Mouse (Mus musculus) activated CD4-positive, CD25-positive, alpha-beta regulatory T cell, adult 4 months (primary cell): ENCODE results near the gene Ncapd2. TPM values are rescaled to one million over a fixed set of nuclear protein-coding genes. Genes with fewer than 3 reads are reported as not detected.
A peak's percentile ranks its signal among the peaks of the same experiment; 100 is the strongest.
"Not testable (repeated sequence)": the region's sequence is repeated elsewhere in the genome, so short reads cannot be mapped to it uniquely, and the experiment has no call there.

Source experiments
- ATAC-seq: one replicate; pipeline ENCODE4 v1.8.0; 2017
- polyA plus RNA-seq, 2 experiments: library from polyadenylated mRNA; unstranded; fragments of 100-300 nt; shearing (Covaris generic); gene quantifications; one replicate each; pipeline ENCODE4 v1.2.1; 2017

Ncapd2 gene
- polyA plus RNA-seq, 2 experiments from 2014 or later: 33.1 to 61.3 TPM

DNA sequence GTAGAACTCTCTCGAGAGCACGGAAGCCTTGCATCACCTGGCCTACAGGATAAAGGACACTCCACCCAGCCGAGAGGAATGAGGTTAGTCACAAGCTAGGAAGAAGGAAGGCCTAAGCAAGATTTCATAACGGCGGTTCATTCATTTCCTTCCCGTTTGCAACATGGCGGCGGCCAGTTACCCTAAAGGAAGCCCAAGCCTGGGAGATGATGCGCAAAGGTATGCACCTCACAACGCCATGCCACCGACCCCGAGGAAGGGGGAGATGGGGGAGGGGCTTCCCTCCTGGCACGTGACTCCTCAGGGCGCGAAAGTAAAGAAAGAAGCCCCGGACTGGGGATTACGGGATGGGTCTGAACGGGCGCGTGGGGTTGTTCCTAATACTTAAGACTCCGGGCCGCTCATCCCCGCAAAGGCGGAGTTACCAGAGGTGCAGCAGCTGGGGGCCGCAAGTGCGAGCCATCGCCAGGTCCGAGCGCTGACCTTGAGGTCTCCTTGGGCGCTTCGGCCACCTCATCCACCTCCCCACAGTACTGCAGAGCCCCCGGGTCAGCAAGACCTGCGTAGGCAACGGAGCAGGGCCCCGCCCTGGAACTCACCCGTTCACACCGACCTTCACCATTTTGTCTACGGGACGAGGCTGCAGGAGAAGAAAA lies 26.7 kb downstream of the Ncapd2 start:
- ATAC-seq: peak; percentile 12

- no peak for ATAC-seq
Observed at GRCm38 (mm10) chr6:125163801-125164657, 27.5 kb downstream of the Ncapd2 start.

- not testable (repeated sequence) for ATAC-seq
Observed at GRCm38 (mm10) chr6:125162615-125163305, 28.7 kb downstream of the Ncapd2 start.

DNA sequence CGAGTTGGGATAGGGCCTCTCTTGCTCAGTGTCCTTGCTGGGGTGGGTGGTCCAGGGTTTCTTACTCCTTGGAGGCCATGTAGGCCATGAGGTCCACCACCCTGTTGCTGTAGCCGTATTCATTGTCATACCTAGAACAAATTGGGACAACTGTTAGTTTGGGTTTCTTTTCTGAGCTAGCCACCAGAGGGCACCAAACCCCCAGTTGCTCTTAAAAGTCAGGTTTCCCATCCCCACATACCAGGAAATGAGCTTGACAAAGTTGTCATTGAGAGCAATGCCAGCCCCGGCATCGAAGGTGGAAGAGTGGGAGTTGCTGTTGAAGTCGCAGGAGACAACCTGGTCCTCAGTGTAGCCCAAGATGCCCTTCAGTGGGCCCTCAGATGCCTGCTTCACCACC lies 29.5 kb downstream of the Ncapd2 start:
- ATAC-seq: not testable (repeated sequence)

DNA sequence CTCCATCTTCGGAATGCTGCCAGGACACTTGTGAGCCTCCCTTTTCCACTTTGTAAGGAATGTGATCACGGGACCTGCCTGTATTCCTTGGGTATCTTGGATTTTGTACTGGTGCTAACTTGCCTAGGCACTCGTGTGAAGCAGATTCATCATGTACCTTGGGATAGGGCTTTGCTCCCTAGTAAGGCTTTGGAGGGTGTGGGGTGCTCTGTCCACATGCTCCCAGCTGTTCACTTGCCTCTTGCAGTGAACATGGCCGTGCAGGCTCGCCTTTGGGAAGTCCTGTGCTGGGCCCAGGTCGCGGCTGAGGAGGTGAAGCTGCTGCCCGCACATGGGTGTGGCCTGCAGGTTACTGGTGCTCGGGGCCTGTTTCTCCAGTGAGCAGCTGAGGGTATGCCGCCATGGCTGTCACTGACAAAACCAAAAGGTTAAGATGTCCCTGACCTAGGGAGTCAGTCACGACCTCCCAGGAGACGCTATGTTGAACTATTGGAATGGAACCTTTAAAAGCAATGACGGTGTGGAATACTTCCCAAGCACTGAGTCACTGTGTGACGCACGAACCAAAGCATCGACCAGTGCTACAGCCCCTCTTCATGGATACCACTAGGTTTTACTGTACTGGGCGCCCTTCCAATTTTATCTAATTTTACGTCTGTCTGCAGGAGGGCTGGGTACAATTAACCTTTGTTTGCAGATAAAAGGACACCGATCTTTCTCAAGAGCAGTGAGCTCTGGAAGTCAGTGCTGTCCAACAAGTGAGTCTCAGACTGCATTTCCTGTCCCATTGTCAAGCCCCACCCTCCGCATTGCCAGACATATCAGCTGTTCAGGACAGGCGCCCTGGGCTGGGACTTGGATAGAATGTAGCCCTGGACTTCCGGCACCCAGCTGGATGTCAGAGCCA lies 30.4 kb downstream of the Ncapd2 start:
- no peak for ATAC-seq

DNA sequence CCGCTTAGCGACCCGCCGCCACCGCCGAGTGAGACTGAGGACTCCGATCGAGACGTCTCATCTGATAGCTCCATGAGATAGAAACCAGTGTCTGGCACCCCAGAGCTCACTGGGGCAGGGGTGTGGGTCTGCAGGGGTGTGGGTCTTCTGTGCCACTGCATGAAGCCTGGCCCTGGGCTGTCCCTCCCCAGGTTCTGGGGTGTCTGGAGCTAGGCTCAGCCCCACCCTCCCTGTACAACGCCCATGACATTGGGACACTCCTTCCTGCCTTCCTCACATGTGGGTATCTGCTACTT lies 31.0 kb downstream of the Ncapd2 start:
- ATAC-seq: no peak

DNA sequence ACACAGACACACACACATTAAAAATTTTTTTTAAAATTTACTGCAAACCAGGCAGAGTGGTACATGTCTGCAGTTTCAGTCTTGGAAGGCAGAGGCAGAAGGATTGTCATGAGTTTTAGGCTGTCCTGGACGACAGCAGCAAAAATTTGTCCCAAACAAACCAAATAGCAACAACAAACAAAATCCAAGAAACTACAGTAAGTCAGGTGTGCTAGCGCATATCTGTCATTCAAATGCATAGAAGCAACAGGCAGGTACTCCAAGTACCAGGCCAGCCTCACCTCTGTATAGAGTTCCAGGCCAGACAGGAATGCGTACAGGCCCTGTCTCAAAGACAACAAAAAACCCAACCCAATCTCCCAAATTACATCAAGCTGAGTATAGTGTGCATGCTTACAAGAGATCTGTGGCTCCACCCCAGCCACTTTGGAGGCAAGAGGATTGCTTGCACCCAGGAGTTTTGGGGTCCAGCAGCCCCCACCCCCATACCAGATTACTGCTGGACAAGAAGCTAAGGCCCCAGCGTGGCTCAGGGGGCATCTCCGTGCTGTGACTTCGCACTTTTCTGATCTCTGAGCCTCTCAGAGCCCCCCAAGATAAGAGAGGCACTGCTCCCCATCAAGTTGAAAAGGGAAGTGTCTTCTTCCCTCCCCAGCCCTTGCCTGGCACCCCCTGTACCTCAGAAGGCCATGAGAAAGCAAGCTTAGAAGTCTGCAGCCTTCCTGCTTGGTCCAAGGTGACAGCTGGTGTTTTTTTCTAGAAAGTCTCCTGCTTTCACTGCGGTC lies 31.5 kb downstream of the Ncapd2 start:
- ATAC-seq: no peak

DNA sequence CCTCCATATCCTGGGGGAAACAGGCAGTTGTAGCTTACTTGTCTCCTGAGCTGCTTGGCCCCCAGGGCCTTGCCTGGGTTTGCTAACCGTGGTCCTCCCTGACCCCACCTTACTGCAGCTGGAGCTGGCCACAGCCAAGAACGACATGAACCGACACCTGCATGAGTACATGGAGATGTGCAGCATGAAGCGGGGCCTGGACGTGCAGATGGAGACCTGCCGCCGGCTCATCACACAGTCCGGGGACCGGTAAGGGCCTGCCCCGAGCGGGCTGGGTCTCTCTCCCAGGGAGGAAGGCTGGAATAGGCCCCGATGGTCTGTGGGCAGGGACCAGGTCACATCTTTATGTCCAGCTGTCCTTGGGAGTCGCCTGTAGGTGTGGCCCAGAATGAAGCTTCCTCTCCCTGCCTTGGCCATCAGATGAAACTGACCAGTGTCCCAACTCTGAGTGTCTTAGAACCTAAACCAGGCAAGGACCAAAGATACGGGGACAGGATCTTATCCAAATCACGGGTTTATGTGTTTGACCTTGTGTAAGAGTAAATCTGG lies 32.5 kb downstream of the Ncapd2 start:
- no peak for ATAC-seq

DNA sequence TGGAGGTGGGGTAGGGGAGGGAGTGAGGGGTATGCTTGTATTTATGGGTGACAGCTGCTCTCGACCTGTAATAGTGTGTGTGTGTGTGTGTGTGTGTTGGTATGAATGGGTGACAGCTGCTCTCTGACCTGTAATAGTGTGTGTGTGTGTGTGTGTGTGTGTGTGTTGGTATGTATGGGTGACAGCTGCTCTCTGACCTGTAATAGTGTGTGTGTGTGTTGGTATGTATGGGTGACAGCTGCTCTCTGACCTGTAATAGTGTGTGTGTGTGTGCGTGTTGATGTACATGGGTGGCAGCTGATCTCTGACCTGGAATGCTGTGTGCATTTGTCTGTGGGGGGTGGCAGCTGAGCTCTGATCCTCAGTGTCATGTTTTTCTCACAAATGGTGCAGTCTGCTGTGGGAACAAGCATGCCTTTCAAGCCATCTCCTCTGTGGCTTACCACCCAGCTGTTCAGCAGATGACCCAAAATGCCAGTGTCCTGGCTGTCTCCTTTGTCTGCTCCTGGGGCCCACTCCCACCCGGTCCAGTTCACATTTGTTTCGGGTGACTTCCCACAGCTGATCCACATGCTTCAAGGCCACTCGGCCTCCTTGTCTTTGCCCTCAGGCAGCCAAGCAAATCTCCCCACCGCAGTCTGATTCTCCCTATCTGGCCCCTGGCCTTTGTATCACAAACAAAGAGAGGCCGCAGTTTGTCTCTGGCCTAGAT lies 34.4 kb downstream of the Ncapd2 start:
- ATAC-seq: no peak

- ATAC-seq: no peak
Observed at GRCm38 (mm10) chr6:125156491-125156890, 35.0 kb downstream of the Ncapd2 start.

- ATAC-seq: no peak
Observed at GRCm38 (mm10) chr6:125155262-125155661, 36.2 kb downstream of the Ncapd2 start.

GRCm38 (mm10) chr6:125154550-125154949 lies 37.0 kb downstream of the Ncapd2 start:
- ATAC-seq: no peak

- ATAC-seq: no peak
Observed at GRCm38 (mm10) chr6:125153682-125154081, 37.8 kb downstream of the Ncapd2 start.

DNA sequence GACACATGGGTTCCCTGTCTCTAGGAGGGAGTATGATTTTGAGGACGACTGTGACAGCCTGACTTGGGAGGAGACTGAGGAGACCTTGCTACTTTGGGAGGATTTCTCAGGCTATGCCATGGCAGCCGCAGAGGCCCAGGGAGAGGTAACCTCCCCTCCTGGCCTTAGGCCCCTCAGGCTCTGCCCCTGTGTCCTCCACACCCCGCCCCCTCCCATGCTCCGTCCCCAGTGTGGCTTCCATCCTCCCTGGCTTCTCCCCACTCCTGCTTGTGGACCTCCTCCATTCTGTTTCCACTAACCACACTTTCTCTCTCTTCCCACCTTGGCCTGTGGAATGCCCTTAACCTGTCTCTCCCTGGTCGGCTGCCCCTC lies 38.5 kb downstream of the Ncapd2 start:
- ATAC-seq: no peak

- no peak for ATAC-seq
Observed at GRCm38 (mm10) chr6:125152212-125153017, 39.1 kb downstream of the Ncapd2 start.

DNA sequence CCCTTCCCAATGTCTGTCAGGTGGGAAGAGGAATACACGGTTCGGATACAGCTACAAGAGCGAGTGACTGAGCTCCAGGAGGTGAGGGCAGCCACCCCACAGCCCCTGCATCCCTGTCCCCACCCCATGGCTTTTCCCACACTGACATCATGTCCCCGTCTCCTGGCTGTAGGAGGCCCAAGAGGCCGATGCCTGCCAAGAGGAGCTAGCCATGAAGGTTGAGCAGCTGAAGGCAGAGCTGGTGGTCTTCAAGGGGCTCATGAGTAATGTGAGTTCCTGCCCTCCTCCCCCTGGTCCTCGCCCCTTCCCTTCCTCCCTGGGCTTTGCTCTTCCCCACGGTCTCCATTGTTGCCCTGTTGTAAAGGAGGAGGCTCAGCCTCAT lies 41.9 kb downstream of the Ncapd2 start:
- no peak for ATAC-seq

- ATAC-seq: no peak
Observed at GRCm38 (mm10) chr6:125148926-125149568, 42.5 kb downstream of the Ncapd2 start.

DNA sequence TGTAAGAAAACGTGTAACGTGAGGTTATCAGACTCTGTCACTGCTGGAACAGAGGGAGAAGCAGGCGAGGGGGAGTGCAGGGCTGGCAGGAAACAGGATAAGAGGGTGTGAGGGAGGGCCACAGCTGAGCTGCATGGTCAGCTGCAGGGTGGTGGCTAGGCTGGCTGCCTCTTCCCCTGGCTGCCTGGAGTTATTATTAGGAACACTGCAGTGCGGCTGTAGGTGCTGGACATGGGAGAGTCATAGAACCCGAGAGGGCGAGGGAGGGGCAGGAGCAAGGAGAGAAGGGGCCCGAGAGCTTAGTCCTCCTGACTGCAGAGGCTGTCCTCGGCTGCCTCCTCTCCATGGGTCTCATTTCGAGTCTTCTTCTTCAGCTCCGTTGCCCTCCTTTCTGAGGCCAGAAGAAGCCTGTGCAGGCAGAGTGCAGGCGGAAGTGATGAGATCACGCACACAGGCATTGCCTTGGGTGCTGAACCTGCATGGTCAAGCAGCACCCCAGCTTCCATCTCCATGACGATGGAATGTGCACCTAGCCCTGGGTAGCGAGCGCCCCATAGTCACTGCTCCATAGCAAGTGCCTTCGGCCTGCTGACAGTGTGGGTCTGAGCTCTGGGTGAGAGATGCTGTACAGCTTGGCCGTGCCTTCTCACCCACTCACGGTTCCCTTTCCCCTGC lies 43.1 kb downstream of the Ncapd2 start:
- ATAC-seq: no peak

GRCm38 (mm10) chr6:125147329-125147728 lies 44.2 kb downstream of the Ncapd2 start:
- ATAC-seq: no peak
